Mouse (Mus musculus) heart, postnatal 25 days (tissue): ENCODE measurements at regions not wholly inside any gene's neighbourhood (a gene's known extent, or its start where the extent isn't known, plus 50 kb on each side); places are given as distances from the start of the nearest gene placed in this dataset.
A peak's percentile ranks its signal among the peaks of the same experiment; 100 is the strongest.

ENCODE experiments used
- DNase-seq: peaks from one replicate; pipeline ENCODE4 v3.0.0; 2022; ENCODE audit warnings: low spot score
- intact Hi-C: fragments of 180-260 bp; cut with DNase I; formaldehyde crosslinking; loops from one replicate; pipeline ENCODE4 v1.15.1; 2025

DNA sequence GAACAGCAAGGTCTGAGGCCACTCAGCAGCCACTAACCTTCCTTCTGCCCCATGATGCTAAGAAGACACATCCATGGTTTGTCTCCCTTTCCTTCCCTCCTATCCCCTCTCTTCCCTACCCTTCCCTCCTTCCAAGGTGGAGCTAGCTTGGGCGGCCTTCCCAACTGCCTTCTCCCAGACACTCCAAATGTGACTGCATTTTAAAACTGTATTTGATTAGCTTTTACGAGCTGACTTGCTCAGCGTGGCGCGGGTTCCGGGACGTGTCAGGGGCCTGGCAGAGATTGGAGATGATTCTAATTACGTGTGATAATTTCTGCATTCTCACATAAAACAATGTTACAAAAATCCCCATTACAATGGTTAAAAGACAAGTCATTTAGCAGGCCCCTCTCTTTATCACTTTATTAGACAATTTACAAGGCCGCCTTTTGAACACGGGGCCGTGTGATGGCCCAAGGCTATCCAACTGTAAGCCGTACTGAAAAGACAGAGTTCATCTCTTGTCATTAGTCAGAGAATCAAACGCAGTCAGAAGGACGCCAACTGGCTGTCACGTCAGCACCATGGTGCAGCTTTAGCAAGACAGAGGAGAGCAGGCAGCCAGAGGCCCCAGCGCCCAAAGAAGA, 108.2 kb downstream of the Cryba4 start:
- intact Hi-C loops, result no loop called here
- DNase-seq, result no peak

DNA sequence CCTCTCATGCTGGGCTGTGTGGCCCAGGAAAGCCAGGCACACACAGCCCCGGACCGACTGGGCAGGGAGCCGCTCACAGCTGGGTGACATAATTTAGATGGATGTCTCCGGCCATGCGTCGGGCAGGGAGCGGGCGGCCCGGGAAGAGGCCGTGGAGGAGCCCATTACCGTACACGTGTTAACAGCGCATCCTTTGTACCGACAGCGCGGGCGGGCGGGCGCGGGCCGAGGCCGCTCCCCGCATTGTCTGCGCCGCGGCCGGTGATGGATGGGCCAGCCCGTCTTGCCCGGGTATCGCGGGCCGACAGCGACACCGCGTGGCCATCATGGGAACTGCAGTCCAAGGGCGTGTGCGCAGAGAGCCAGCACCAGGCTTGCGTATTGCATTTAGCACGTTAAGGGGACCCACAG, 98.6 kb downstream of the Cryba4 start:
- intact Hi-C loops, result loop anchor here (2.0 to 5.0 kb wide), 2 partner anchors 739 to 876 kb away; no protein-coding TSS in a partner anchor
- DNase-seq, result peak; percentile 65

DNA sequence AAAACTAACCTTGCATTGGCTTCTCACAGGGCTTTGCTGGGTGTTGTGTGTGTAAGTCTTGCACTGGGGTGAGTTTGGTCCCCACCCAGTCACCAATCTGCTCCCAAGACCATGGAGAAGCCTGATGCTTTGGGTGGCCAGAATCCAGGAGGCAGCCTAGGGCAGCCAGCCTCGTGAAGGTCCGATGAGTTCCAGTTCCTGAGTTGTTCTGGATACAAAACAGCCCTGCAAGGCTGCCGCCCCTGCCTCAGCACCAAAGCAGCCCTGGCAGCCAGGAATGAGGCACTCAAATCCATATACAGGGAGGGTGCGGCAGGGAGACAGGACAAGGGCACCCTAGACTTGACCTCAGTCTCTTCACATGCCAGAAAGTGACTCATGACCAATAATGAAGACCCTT, 97.7 kb downstream of the Cryba4 start:
- intact Hi-C loops, result loop anchor here (5.0 kb wide), 1 partner anchor 877 kb away; no protein-coding TSS in a partner anchor
- peak; percentile 20 for DNase-seq

DNA sequence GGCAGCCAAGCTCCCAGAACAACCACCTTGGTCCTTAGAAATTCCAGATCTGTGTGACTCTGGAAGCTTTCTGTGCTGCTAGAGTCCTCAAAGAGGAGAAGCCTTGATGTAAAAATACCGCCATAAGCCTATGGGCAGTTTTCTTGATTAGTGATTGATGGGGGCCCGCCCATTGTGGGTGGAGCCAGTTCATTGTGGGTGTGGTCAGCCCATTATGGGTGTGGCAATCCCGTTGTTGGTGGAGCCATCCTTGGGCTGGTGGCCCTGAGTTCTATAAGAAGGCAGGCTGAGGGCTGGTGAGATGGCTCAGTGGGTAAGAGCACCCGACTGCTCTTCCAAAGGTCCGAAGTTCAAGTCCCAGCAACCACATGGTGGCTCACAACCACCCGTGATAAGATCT, 97.3 kb downstream of the Cryba4 start:
- DNase-seq, result no peak
- intact Hi-C loops, result no loop called here

DNA sequence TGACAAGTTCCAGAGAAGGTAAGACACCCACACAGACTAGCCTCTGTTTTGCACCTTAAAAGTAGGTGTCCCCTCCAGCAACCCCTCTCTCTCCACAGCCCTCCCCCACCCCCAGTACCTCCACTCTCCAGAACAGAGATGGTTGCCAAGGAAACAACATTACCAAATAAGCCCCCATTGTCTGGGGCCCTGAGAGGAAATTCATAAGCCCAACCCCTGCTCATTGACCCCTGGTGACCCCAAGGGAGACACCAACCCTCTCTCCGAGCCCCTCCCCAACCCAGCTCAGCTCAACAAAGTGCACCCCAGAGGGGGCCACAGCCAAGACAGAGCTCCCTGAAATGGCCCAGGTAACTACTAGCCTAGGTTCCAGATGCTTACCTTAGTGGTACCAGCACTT, 96.3 kb downstream of the Cryba4 start:
- intact Hi-C loops, result no loop called here
- no peak for DNase-seq

DNA sequence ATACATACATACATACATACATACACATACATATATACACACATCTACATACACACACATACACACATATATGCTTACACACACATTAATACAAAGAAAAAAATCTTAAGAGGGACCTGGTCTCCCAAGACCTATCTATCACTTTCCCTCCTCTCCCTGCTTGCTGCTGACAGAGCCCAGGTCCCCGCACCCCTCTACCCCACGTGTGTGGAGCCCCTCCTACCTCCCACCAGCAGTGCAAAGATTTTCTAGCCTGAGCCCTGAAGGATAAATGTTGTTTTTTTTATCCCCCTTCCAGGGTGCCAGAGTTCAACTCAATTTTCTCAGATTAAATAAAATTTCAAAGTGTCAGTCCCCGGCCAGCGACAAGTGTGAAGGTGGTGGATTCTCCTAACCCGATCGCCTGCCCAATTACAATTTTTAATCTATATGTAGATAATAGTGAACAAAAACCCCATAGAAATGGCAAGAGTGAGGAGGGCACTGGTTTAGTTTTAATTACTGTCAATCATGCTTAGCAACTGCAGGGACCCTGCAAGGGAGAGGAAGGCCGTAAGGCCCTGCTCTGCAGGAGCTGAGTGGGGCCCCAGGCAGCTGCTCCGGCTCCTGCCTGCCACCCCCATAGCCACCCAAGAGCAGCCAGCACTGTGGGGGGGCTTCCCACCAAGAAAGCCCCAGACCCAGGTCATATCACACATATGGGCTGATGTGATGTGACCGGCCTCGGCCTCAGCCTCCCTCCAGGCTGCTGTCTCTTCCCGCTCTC, 85.7 kb downstream of the Cryba4 start:
- intact Hi-C loops, result no loop called here
- no peak for DNase-seq

DNA sequence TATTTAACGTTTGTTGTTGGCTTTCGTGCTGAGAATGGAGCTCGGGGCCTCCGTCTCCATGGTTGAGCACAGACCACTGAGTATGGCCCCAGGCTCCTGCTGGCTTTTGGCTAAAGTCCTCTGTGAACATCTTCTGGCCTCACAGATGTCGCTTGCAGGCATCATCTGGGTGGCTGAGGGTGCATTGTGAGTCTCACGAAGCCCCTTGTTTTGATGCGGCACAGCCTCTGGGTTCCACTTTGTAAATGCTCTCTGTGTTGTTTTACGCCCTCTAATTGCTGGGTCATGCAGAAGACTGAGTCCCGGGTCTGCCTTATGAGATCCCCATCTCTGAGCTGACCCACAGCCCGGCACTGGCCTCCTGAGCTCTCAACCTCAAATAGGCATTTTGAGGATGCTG, 84.5 kb downstream of the Cryba4 start:
- intact Hi-C loops, result no loop called here
- DNase-seq, result no peak

DNA sequence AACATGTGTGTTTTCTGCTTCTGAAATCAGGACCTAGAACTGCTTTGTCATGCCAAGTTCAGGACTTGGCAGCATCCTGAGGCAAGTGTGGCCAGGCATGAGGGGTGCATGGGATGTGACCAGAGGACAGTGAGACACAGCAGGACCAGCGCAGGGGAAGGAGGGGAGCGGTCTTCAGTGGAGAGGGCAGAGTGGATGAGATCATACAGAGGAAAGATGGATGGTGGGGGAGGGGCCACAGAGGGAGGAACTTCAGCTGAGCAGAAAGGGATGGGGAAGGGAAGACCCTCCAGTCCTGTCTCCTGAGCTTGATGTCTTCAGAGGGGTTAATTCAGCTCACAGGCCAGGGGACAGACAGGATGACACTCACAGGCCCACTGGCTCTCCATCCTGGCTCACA, 81.0 kb downstream of the Cryba4 start:
- intact Hi-C loops, result no loop called here
- no peak for DNase-seq

DNA sequence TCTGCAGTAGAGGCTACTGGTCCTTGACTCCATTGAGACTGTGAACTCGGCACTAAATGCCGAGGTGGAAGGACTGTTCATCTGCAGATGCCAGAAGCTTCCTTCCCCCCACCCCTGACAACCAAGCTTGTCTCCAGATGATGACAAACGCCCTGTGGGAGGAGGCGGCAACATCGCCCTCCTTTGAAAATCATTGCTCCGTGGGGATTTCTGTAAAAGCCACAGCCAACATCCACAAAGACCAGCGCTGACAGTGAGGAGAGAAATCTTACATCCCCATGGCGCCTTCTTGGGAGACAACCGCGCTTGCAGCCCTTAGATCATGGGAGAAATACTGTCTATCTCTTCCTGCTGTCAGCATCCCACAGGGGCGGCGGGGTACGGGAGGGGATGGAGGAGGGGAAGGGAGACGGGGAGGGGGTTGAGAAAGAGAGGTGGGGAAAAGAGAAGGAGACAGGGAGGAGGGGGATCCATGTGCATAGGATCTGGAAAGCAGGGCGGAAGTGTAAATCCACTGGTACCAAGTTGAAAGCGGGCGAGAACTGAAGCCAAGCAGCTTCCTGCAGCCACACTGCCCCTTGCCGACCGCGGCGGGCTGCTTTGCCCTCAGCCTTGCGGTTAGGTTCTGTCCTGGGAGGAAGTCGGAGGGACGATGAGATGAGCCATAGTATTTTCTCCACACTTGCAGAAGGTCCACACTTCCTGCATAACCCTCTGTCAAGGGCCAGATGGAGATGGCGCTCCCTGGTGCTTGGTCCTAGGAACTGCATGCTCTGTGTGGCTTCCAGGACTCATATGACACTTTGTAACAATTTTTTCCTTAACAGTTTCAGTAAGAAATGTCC, 72.9 kb downstream of the Cryba4 start:
- no peak for DNase-seq
- intact Hi-C loops, result no loop called here

DNA sequence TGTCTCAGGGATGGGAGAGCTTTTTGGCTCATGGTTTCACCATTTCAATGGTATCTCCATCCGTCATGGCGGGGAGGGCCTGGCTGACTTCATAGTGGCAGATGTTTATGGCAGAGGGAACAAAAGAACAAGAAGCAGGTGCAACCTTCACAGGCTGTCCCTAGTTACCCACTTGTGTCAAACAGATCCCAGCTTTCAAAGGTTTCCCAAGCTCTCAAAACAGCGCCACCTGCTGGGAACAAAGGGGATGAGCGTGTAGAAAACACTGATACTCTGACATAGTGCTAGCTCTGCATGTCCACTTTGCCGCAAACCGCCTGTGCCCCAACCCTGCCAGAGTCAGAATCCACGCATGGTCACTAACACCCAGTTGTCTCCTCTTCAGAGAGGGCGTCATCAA, 69.5 kb downstream of the Cryba4 start:
- intact Hi-C loops, result no loop called here
- no peak for DNase-seq

DNA sequence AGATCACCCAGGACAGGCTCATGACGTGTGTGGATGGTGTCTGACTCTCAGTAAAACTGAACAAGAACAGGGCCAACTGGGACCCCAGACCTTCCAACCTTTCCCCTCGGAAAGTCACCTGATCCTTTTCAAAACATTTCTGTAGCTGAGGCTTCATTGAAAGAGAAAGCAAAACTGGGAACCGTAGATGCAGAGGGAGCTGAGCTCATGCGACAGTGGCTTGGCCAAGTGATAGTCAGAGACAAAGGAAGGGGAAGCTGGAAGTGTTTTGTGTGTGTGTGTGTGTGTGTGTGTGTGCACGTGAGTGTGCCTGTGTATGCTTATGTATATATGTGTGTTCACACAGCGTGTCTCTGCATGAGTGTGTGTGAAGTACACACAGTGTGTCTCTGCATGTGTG, 56.7 kb downstream of the Cryba4 start:
- no peak for DNase-seq
- intact Hi-C loops, result no loop called here
